Mouse (Mus musculus) forebrain, embryonic 14.5 days (tissue): ENCODE data around the gene Sost. TPM values are rescaled to one million over a fixed set of nuclear protein-coding genes. Genes with fewer than 3 reads are reported as not detected.

Experiments used
- ATAC-seq: fragments of 200-750 bp; cut with Nextera tagmentation; 2 replicates; pipeline ENCODE4 v1.8.0; 2017; ENCODE audit warnings: mild to moderate bottlenecking, moderate library complexity
- DNase-seq: peaks from one replicate; pipeline ENCODE4 v3.0.0-alpha.2; 2015; ENCODE audit warnings: low spot score
- H3K27ac ChIP-seq: fragments of 300-500 bp; sonication (generic); 2 replicates; pipeline ENCODE4 v1.5.1; 2014; ENCODE audit warnings: low read depth, mild to moderate bottlenecking, control low read depth, low read length, moderate library complexity
- H3K27me3 ChIP-seq: fragments of 300-500 bp; sonication (generic); replicated peaks from 2 replicates; pipeline ENCODE4 v1.6.1; 2014; ENCODE audit warnings: low read length, control low read depth, mixed read lengths; ENCODE audit not compliant: control insufficient read depth, insufficient read depth
- H3K36me3 ChIP-seq: fragments of 300-500 bp; sonication (generic); 2 replicates; pipeline ENCODE4 v1.6.1; 2014; ENCODE audit warnings: low read length, control low read depth; ENCODE audit not compliant: control insufficient read depth, insufficient read depth
- H3K4me1 ChIP-seq: fragments of 300-500 bp; sonication (generic); 2 replicates; pipeline ENCODE4 v1.6.1; 2014; ENCODE audit warnings: antibody characterized with exemption, low read length, control low read depth; ENCODE audit not compliant: control insufficient read depth, insufficient read depth
- H3K4me2 ChIP-seq: fragments of 300-500 bp; sonication (generic); 2 replicates; pipeline ENCODE4 v1.6.1; 2014; ENCODE audit warnings: mild to moderate bottlenecking, control low read depth, low read length
- H3K4me3 ChIP-seq: fragments of 300-500 bp; sonication (generic); 2 replicates; pipeline ENCODE4 v1.5.1; 2014; ENCODE audit warnings: low read depth, low read length, control low read depth
- H3K9ac ChIP-seq: fragments of 300-500 bp; sonication (generic); 2 replicates; pipeline ENCODE4 v1.6.1; 2014; ENCODE audit warnings: mild to moderate bottlenecking, low read length, control low read depth, moderate library complexity
- H3K9me3 ChIP-seq: fragments of 300-500 bp; sonication (generic); replicated peaks from 2 replicates; pipeline ENCODE4 v1.6.1; 2016; ENCODE audit warnings: low read length, control low read depth, mixed read lengths; ENCODE audit not compliant: control insufficient read depth
- WGBS: fragments of 180-500 bp; shearing (Covaris S2); extraction: QIAGEN DNeasy Blood & Tissue Kit; methylation state at CpG from one replicate; pipeline ENCODE4 v1.1.7; 2014; 5-methylcytosine and 5-hydroxymethylcytosine counted together
- polyA plus RNA-seq: library from polyadenylated mRNA; unstranded; fragments of >200 nt; fragmentation: Nextera tagmentation; extraction: Ambion mirVana; gene quantifications from 2 replicates; pipeline ENCODE4 v1.2.1, GENCODE M21; 2014

The Sost gene
- polyA plus RNA-seq, 1 experiment from 2014 or later, result not detected

GRCm38 (mm10) chr11:102006271-102006670 is 39.5 kb upstream of the Sost start:
- Histone ChIP-seq H3K27ac (no peak overlapping the region), H3K4me1 (peaks cover 14% of the 10 kb centered on the region), H3K9ac (no peak overlapping the region), H3K9me3 (no peaks in the 10 kb centered on the region), H3K4me3 (no peak overlapping the region), H3K27me3 (no peaks in the 10 kb centered on the region), H3K4me2 (no peak overlapping the region), H3K36me3 (peaks cover 61% of the 10 kb centered on the region)
- no peak for ATAC-seq
- 59% methylated on average over 9 of the region's 9 CpGs for WGBS
- DNase-seq, result no peak

DNA sequence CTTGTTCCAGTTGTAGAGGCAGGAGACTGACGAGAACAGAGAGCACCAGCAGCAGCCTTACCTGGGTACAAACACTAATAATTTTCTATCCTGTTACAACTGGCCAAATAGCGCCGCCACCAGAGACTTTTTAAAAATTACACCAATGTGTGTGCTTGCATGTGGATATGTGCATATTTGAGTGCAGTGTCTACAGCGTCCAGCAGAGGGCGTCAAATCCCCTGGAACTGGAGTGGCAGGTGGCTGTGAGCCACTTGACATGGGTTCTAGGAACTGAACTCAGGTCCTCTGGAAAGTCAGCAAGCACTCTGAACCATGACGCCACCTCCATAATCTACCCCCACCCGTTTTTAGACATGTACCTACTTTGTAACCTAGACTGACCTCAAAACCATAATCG is 37.4 kb upstream of the Sost start:
- no peak for DNase-seq
- H3K27ac ChIP-seq, result no peak overlapping the region
- H3K4me2 ChIP-seq, result no peak overlapping the region
- H3K4me3 ChIP-seq, result no peak overlapping the region
- no peaks in the 10 kb centered on the region for H3K27me3 ChIP-seq
- no peak for ATAC-seq
- no peak overlapping the region for H3K9ac ChIP-seq
- WGBS, result 94% methylated on average over 8 of the region's 8 CpGs
- H3K4me1 ChIP-seq, result peaks cover under 1% of the 10 kb centered on the region; the same call in 1 of the 2 replicates
- peaks cover 54% of the 10 kb centered on the region for H3K36me3 ChIP-seq
- H3K9me3 ChIP-seq, result no peaks in the 10 kb centered on the region

DNA sequence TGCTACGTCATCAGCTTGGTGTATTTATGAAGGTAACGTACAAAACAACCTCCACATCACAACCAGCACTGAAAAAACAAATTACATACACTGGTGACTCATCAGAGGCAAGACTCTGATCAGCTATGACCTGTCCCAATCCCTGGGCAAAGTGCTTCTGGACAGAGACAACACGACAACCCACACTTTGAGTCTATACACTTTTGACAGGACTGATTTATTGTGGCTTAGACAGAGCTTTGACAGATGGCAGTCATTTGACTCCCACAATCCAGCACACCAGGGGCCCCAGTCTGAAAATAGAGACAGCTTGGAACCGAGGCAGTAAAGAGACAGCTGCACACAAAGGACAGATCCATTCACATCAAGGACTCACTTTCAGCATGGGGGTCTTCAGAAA is 32.7 kb upstream of the Sost start:
- Histone ChIP-seq H3K4me2 (no peak overlapping the region), H3K9me3 (no peaks in the 10 kb centered on the region), H3K4me3 (no peak overlapping the region), H3K4me1 (no peaks in the 10 kb centered on the region), H3K9ac (no peak overlapping the region), H3K27me3 (no peaks in the 10 kb centered on the region), H3K36me3 (peaks cover 22% of the 10 kb centered on the region), H3K27ac (no peak overlapping the region)
- WGBS, result 69% methylated on average over 4 of the region's 4 CpGs
- no peak for ATAC-seq
- DNase-seq, result no peak

GRCm38 (mm10) chr11:101998258-101998657 is 31.4 kb upstream of the Sost start:
- Histone ChIP-seq H3K4me2 (no peak overlapping the region), H3K27me3 (no peaks in the 10 kb centered on the region), H3K4me3 (no peak overlapping the region), H3K36me3 (peaks cover 21% of the 10 kb centered on the region), H3K4me1 (no peaks in the 10 kb centered on the region), H3K9me3 (no peaks in the 10 kb centered on the region), H3K27ac (no peak overlapping the region), H3K9ac (no peak overlapping the region)
- DNase-seq (no peak), ATAC-seq (no peak)
- 57% methylated on average over 5 of the region's 5 CpGs for WGBS

DNA sequence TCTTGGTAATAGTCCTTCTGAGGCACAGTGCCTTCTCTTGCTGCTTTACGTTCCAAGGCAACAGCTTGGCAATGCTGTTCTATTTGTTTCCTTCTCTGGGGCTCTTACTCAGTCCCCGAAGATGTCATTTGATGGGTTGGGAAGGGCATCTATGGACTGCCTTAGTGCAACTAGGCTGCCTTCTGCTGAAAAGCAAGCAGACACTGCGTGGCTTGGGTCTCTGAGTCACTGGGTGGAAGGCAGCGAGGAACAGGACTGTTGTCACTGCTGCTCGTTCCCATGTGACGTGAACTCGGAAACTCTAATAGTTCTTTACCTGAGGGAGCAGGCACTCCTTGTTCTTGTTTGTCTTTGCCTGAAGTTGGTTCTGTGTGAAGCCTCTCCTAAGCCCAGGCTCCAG is 29.1 kb upstream of the Sost start:
- H3K36me3 ChIP-seq, result peaks cover 14% of the 10 kb centered on the region

DNA sequence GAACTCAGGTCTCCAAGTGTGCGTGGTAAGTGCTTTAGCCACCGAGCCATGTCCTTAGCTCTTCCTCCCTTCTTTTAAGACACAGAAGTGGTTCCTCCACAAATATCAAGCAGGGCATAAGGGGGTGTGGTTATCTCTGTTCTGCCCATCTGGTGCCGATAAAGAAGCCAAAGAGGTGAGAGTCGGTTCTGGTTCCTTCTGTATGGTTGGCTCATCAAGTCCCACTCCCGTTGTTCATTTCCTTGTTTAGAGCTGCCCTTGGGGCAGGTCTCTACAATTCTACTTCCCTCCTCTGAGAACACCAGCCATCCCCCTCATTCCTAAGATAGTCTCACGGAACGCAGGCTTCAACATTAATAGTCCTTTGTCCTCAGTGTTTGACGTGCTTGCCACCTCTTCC is 27.3 kb upstream of the Sost start:
- no peaks in the 10 kb centered on the region for H3K9me3 ChIP-seq
- no peak overlapping the region for H3K9ac ChIP-seq
- no peak overlapping the region for H3K4me3 ChIP-seq
- H3K27ac ChIP-seq, result no peak overlapping the region
- H3K36me3 ChIP-seq, result peaks cover 6% of the 10 kb centered on the region; the same call in 1 of the 2 replicates
- H3K27me3 ChIP-seq, result no peaks in the 10 kb centered on the region
- whole genome bisulfite sequencing, result 83% methylated on average over 8 of the region's 8 CpGs
- no peaks in the 10 kb centered on the region for H3K4me1 ChIP-seq
- ATAC-seq (no peak), DNase-seq (no peak)
- H3K4me2 ChIP-seq, result no peak overlapping the region

More for the DNA sequence above, 29.1 kb upstream of the Sost start:
- no peak overlapping the region for H3K4me3 ChIP-seq
- DNase-seq (no peak), ATAC-seq (no peak)
- H3K9ac ChIP-seq, result no peak overlapping the region
- no peaks in the 10 kb centered on the region for H3K4me1 ChIP-seq
- H3K27me3 ChIP-seq, result no peaks in the 10 kb centered on the region
- H3K9me3 ChIP-seq, result no peaks in the 10 kb centered on the region
- no peak overlapping the region for H3K4me2 ChIP-seq
- H3K27ac ChIP-seq, result no peak overlapping the region
- WGBS, result 94% methylated on average over 7 of the region's 7 CpGs

DNA sequence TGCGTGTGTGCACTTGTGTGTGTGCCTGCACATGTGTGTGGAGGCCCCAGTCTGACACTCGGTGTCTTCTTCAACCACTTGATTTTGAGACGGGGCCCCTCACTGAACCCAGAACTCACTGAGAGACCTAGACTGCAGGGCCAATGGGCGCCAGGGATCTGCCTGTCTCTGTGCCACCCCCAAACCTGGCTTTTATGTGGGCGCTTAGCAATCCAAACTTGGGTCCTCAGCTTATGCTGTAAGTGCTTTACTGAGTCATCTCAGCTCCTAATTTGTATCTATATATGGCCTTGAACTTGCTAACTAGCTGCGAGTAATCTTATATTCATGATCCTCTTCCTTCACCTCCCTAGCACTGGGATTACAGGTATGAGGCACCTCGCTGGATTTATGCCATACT is 25.6 kb upstream of the Sost start:
- 0 out of 2 replicates have a peak, but pooled peaks cover under 1% of the 10 kb centered on the region for H3K4me1 ChIP-seq
- H3K36me3 ChIP-seq, result peaks cover 3% of the 10 kb centered on the region; the same call in 1 of the 2 replicates
- WGBS, result 90% methylated on average over 7 of the region's 7 CpGs
- DNase-seq (no peak), ATAC-seq (no peak)
- H3K9me3 ChIP-seq, result no peaks in the 10 kb centered on the region
- H3K4me3 ChIP-seq, result no peak overlapping the region
- H3K4me2 ChIP-seq, result no peak overlapping the region
- no peak overlapping the region for H3K9ac ChIP-seq
- no peaks in the 10 kb centered on the region for H3K27me3 ChIP-seq
- no peak overlapping the region for H3K27ac ChIP-seq

DNA sequence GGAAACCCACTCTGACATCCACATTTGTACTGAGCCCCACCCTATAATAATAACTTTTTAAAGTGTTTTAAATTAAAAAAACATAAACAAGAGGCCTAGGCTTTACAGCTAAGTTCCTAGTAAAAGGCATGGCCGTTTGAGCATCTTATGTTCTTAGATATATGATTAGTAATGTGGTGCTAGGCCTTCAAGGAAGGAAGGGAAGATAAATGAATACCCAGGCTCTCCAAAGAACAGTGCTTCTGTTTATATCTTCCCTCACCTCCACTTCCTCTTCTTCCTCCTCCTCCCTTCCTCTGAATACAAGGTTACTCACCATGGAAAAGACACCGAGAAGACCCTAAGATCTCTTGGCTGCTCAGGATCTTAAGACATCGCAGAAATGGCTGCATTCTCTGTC is 25.0 kb upstream of the Sost start:
- 89% methylated on average over 3 of the region's 3 CpGs for WGBS
- ATAC-seq (no peak), DNase-seq (no peak)
- H3K9ac ChIP-seq, result no peak overlapping the region
- no peak overlapping the region for H3K4me3 ChIP-seq
- H3K27me3 ChIP-seq, result no peaks in the 10 kb centered on the region
- no peak overlapping the region for H3K4me2 ChIP-seq
- no peaks in the 10 kb centered on the region; the same call in 1 of the 2 replicates for H3K36me3 ChIP-seq
- no peaks in the 10 kb centered on the region for H3K9me3 ChIP-seq
- no peak overlapping the region for H3K27ac ChIP-seq
- H3K4me1 ChIP-seq, result 0 out of 2 replicates have a peak, but pooled peaks cover 2% of the 10 kb centered on the region

- 88% methylated on average over 3 of the region's 3 CpGs for WGBS
- no peak for DNase-seq
- Histone ChIP-seq H3K9ac (no peak overlapping the region), H3K4me2 (no peak overlapping the region), H3K9me3 (no peaks in the 10 kb centered on the region), H3K4me1 (0 out of 2 replicates have a peak, but pooled peaks cover 2% of the 10 kb centered on the region), H3K36me3 (no peaks in the 10 kb centered on the region), H3K27me3 (no peaks in the 10 kb centered on the region), H3K27ac (no peak overlapping the region), H3K4me3 (no peak overlapping the region)
- ATAC-seq, result no peak
Measured at GRCm38 (mm10) chr11:101990244-101990643, 23.4 kb upstream of the Sost start.
